Mouse (Mus musculus): ENCODE data around the gene Noa1.

The Noa1 gene

DNA sequence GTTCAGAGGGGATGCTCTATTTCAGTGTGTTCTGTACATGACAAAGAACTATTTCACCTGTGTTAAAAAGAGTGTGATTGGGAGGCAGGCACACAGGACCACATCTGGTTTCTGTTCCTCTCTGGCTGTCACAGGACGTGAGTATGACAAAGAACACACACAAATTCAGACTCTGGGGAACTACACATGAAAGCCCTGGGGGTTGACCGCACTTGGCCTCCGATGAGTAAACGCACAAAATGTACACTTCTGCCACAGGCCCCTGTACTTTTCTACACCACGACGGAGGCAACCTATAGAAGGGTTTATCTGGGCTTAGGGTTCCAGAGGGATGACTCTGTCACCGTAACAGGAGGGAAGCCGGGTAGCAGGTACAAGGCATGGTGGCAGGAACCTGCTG, 20.2 kb downstream of the Noa1 start:
- peak; percentile 53 to 66 for DNase-seq

DNA sequence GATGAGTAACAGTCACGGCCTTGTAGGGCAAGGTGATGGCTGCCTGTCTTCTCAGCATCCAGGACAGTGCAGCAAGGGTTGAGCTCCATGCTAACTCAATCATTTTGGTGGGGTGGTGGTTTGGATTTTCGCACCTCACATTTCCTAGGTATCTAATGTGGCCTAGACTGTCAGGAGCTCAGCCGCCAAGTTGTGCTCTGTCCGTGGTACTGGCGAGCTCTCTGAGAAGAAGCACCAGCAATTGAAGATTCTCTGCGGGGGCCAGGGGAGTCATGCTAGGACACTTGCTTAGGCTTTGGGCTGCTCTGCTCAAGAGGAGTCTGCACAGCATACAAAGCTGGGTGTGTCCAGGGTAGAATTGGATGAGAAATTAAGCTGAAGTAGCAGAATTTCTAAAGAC, 22.0 kb downstream of the Noa1 start:
- no peak for DNase-seq

DNA sequence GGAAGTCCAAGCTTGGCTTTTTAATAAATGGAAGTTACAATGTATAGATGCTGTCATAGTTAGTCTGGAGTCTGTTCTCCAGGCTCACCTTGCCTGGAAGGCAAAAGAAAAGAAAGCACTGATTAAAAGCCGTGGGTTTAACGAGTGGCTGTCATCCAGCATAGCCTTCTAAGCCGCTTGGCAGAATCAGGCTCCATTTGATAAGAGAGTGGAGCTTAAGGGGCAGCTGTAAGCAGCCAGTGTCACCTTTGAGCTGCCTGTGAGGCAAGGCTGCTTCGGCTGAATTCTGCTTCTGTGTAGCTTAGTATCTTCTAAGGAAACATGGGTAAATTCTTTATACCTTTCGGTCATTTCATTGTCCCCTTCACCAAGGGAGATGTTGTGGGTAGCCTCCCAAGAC, 23.0 kb downstream of the Noa1 start:
- no peak for DNase-seq

DNA sequence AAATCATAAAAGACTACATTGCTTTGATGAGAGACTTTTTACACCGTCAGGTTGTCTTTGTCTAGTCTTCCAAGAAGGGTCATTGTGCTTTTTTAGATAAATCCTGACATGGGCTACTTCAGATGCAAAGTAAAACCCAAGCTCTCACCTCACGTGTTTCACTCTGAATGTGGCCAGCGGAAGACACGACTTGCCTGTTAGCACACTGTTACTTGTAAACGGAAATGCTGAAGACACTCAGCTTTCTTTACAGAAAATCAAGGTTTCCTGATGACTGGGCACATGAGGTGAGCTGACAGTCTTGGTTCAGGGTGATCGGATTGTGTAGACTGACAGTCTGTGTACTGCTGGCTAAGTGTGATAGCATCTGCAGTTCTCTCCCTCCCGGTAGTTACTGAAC, 24.2 kb downstream of the Noa1 start:
- DNase-seq: no peak

DNA sequence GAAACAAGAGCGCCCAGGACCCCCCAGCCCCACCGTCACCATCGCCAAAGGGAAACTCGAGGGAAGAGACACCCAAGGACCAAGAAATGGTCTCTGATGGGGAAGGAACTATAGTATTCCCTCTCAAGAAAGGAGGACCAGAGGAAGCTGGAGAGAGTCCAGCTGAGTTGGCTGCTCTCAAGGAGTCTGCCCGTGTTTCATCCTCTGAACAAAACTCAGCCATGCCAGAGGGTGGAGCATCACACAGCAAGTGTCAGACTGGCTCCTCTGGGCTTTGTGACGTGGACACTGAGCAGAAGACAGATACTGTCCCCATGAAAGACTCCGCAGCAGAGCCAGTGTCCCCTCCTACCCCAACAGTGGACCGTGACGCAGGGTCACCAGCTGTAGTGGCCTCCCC, 27.6 kb downstream of the Noa1 start:
- no peak for DNase-seq

DNA sequence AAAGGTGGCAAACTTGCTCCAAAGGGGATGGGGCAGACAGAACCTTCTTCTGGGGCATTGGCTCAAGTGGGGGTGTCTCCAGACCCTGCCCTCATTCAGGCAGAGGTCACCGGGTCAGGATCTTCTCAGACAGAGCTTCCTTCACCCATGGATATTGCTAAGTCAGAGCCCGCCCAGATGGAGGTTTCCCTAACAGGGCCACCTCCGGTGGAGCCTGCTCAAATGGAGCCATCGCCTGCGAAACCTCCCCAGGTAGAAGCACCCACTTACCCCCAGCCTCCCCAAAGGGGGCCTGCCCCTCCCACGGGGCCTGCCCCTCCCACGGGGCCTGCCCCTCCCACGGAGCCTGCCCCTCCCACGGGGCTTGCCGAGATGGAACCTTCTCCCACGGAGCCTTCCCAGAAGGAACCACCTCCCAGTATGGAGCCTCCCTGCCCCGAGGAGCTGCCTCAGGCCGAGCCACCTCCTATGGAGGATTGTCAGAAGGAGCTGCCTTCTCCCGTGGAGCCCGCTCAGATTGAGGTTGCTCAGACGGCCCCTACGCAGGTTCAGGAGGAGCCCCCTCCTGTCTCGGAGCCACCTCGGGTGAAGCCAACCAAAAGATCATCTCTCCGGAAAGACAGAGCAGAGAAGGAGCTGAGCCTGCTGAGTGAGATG, 28.2 kb downstream of the Noa1 start:
- no peak for DNase-seq

- no peak for DNase-seq
These were observed 32.7 kb downstream of the Noa1 start for GRCm38 (mm10) chr5:77277204-77277603.

- DNase-seq: peak in 1 of 2 experiments; percentile 68
These were observed 33.9 kb downstream of the Noa1 start for GRCm38 (mm10) chr5:77275950-77276349.

DNA sequence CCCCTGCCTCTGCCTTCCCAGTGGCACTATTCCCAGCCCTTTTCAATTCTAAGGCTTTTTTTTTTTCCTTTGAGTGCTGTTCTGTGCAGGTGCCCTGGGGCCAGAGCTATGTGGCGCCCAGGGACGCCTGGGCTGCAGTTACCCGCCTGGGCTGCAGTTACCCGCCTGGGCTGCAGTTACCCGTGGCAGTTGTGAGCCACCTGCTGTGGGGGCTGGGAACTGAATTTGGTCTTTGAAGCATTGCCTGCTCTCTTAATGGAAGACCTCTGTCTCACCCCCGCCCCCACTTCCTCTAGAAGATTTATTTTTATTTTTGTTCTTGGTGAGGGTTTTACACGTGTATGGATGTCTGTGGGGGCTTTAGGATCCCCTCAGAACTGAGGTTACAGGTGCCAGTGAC, 36.7 kb downstream of the Noa1 start:
- peak; percentile 44 to 47 for DNase-seq

DNA sequence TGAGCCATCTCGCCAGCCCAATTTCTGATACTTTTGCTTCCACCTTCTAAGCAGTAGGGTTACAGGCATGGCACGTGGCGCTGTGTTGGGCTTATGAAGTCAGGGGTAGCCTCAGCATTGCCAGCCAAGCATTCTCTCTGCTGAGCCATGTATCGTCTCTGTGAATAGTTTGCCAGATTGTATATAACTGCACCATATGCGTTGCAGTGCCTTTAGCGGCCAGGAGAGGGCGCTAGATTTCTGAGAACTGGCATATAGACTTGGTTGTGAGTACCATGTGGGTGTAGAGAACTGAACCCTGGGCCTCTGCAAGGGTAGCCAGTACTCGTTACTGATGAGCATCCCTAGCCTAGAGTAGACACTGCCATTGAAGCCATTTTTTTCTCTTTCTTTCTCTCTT, 40.5 kb downstream of the Noa1 start:
- no peak for DNase-seq

DNA sequence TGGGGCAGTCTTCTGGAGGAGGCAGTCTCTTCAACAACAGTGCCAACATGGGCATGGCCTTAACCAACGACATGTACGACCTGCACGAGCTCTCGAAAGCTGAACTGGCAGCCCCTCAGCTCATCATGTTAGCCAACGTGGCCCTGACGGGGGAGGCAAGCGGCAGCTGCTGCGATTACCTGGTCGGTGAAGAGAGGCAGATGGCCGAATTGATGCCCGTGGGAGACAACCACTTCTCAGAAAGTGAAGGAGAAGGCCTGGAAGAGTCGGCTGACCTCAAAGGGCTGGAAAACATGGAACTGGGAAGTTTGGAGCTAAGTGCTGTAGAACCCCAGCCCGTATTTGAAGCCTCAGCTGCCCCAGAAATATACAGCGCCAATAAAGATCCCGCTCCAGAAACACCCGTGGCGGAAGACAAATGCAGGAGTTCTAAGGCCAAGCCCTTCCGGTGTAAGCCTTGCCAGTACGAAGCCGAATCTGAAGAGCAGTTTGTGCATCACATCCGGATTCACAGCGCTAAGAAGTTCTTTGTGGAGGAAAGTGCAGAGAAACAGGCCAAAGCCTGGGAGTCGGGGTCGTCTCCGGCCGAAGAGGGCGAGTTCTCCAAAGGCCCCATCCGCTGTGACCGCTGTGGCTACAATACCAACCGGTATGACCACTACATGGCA, 41.8 kb downstream of the Noa1 start:
- no peak for DNase-seq

GRCm38 (mm10) chr5:77267441-77267840, 42.4 kb downstream of the Noa1 start:
- no peak for DNase-seq

DNA sequence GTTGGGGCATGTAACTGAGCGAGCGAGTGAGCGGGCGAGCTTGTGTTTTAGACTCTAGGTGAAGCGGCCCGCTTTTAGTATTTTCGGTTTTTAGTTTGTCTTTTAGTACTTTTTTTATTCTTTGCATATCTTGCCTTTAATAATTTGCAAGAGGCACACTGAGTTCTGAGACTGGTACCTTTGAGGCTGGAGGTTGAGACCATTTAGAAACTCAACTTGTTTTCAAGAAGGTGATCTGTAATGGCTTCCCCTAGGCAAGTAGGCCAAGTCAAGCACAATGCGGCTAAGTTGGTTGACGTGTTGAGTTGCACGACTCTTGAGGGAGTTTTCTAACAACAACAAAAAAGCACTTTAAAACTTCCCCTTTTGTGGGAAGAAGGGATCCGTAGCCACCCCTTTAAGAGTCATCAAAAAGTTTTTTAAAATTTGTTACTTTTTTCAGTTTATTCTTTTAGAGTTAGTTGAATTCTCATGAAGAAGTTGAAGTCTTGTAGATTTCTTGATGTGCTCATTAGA, 42.9 kb downstream of the Noa1 start:
- no peak for DNase-seq

GRCm38 (mm10) chr5:77266066-77266885, 43.6 kb downstream of the Noa1 start:
- peak; percentile 51 to 66 for DNase-seq

- peak; percentile 70 to 79 for DNase-seq
These were observed 44.2 kb downstream of the Noa1 start for GRCm38 (mm10) chr5:77265671-77266065.

DNA sequence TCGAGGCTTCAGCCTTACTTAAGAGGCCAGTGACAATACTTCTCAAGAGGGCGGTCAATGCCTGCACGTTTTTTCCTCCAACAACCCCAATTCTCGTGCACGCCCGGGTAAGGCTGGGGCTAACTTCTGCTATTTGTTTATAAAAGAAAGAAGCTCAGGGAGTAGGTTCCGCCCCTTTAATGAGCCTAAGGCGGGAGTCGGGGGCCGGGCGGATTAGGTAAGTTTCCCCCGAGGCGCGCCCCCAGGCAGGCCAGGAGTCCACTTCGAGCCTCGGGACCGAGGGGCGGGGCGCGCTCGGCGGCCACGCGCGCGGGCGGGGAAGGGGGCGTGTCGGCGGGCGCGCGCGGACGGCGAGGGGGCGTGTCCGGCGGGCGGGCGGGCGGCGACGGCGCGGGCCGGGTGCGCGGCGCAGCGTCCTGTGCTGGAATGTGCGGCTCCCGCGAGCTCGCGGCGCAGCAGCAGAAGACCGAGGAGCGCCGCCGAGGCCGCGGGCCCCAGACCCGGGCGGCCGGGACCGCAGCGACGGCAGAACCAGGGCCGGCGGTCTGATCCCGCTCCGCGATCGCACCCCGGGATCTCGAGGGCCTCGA, 44.7 kb downstream of the Noa1 start, which contains the start of gene Rest:
Rest (plus strand) TSS at position 411 of the 590 bp plus-strand sequence.
- peak; percentile 71 to 80 for DNase-seq

GRCm38 (mm10) chr5:77262105-77262504, 47.8 kb downstream of the Noa1 start:
- DNase-seq: no peak

GRCm38 (mm10) chr5:77261137-77261536, 48.7 kb downstream of the Noa1 start:
- DNase-seq: no peak

DNA sequence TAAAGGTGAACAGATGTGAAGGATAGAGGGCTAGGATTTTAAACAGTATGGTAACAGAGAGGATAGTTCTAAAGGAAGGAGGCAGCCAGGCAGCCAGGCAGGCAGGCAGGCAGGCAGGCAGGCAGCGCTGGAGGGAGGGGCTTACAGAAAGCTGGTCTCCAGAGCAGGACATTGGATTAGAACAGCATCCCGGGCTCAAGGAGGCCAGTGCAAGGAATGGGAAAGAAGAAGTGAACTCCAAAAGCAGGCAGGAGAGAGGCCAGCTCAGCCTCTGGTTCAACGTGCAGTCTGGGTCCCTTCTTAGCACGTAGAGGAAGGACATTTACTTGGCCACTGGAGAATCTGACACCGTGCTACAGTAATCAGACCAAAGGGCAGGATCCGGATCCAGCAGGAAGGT, 49.7 kb downstream of the Noa1 start:
- no peak for DNase-seq

DNA sequence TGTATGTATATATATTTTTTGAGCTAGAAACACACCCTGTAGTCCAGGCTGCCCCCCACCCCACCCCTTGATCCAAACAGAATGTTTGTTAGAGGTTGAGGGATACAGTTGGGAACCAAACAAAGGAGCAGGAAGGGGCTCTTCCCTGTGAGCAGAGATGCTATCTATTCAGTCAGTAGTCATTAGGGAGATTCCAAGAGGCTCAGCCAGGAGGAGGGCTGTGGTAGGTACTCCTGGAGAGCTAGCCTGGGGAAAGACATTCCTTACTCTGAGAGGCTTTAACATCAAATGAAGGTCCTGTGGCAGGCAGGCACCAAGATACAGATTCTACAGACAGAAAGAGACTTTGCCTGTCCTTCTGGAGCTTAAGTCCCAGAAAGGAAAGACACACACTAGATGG, 50.6 kb downstream of the Noa1 start:
- no peak for DNase-seq

DNA sequence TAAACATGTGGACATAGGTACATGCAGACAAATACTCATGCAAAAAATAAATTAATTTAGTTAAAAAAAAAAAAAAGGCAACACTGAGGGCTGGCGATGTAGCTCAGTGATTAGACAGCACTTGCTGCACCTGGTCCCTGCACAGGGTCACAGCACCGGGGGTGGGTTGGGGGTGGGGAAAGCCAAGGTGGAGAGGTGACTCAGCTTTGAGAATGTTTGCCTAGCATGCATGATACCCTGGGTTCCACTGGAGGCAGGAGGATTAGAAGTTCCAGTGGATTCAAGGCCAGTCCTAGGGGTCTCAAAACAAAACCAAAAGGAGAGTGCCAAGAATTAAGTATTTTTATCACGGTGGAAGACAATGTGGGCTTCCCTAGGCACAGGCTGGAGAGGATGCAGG, 52.3 kb downstream of the Noa1 start:
- DNase-seq: no peak

DNA sequence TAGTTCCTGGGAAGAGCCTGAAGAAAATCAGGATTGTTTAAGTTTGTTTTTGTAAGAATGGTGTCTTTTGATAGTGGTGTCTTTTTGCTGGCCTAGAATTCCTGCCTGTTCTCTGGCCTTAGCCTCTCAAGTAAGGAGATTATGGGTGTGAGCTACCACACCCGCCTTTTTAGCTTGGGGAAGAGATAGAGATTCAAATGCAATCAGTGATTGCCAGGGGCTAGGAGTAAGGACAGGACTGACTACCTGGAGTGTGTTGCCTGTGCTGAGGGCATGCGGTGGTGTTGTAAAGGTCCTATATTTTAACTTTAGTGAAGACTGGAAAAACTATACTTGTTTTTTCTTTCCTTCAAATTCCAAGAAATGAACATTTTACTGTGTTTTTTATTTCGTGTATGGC, 55.5 kb downstream of the Noa1 start:
- DNase-seq: no peak

DNA sequence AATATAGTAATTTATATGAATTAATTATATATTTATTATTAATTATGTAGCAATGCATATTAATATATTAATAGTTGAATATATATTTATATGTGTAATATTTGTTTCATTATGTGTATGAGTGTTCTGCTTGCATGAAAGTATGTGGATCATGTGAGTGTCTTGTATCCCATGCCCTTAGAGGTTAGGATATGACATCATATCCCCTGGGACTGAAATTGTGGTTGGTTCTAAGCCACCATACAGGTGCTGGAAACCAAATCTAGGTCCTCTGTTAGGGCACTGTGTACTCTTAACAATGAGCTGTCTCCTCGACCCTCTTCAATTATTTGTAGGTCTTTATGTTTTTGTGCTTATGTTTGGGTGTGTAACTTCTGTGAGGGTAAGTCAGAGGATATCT, 56.7 kb downstream of the Noa1 start:
- DNase-seq: no peak

Data from spleen, adult 18-20 months (tissue).